Mouse (Mus musculus) hindbrain, embryonic 10.5 days (tissue): ENCODE measurements around the gene Nfia. TPM values are rescaled to one million over a fixed set of nuclear protein-coding genes. Genes with fewer than 3 reads are reported as not detected.

ENCODE experiments used
- DNase-seq: peaks from one replicate; pipeline ENCODE4 v3.0.0-alpha.2; 2017; ENCODE audit warnings: low spot score
- H3K27ac ChIP-seq: fragments of 300-500 bp; sonication (generic); 2 replicates; pipeline ENCODE4 v1.5.1; 2016; ENCODE audit warnings: mild to moderate bottlenecking, moderate library complexity
- H3K27me3 ChIP-seq: fragments of 300-500 bp; sonication (generic); 2 replicates; pipeline ENCODE4 v1.6.1; 2016; ENCODE audit warnings: mild to moderate bottlenecking; ENCODE audit not compliant: poor library complexity, insufficient read depth, severe bottlenecking
- H3K36me3 ChIP-seq: fragments of 300-500 bp; sonication (generic); 2 replicates; pipeline ENCODE4 v1.6.1; 2016; ENCODE audit warnings: mild to moderate bottlenecking, moderate library complexity
- H3K4me1 ChIP-seq: fragments of 300-500 bp; sonication (generic); replicated peaks from 2 replicates; pipeline ENCODE4 v1.6.1; 2016; ENCODE audit warnings: mild to moderate bottlenecking
- H3K4me3 ChIP-seq: fragments of 300-500 bp; sonication (generic); 2 replicates; pipeline ENCODE4 v1.5.1; 2016; ENCODE audit warnings: mild to moderate bottlenecking, moderate library complexity
- H3K9me3 ChIP-seq: fragments of 300-500 bp; sonication (generic); 2 replicates; pipeline ENCODE4 v1.6.1; 2016; ENCODE audit warnings: mild to moderate bottlenecking, moderate library complexity
- WGBS: fragments of 180-500 bp; shearing (Covaris S2); methylation state at CpG from one replicate; pipeline ENCODE4 v1.1.7; 2016; 5-methylcytosine and 5-hydroxymethylcytosine counted together
- polyA plus RNA-seq: library from polyadenylated mRNA; unstranded; fragments of >200 nt; fragmentation: Nextera tagmentation; extraction: Ambion mirVana; gene quantifications from 2 replicates; pipeline ENCODE4 v1.2.1, GENCODE M21; 2016

Nfia gene
- polyA plus RNA-seq, 1 experiment from 2014 or later, result 17.5 TPM

- H3K9me3 ChIP-seq, result no peaks in the 10 kb centered on the region
- H3K27ac ChIP-seq, result no peak overlapping the region
- WGBS, result 83% methylated on average over 7 of the region's 7 CpGs
- H3K27me3 ChIP-seq, result no peaks in the 10 kb centered on the region
- no peak for DNase-seq
- H3K36me3 ChIP-seq, result no peaks in the 10 kb centered on the region
- no peak overlapping the region for H3K4me3 ChIP-seq
- H3K4me1 ChIP-seq, result peaks cover 12% of the 10 kb centered on the region
Observed at GRCm38 (mm10) chr4:97879696-97880095, 107.2 kb downstream of the Nfia start.

GRCm38 (mm10) chr4:97880120-97881055, 107.9 kb downstream of the Nfia start:
- Histone ChIP-seq H3K36me3 (no peaks in the 10 kb centered on the region), H3K27ac (no peak overlapping the region), H3K9me3 (no peaks in the 10 kb centered on the region), H3K4me1 (peaks cover 8% of the 10 kb centered on the region), H3K27me3 (no peaks in the 10 kb centered on the region), H3K4me3 (no peak overlapping the region)
- 88% methylated on average over 9 of the region's 9 CpGs for WGBS
- DNase-seq, result no peak

- H3K27ac ChIP-seq, result no peak overlapping the region
- DNase-seq, result no peak
- H3K4me3 ChIP-seq, result no peak overlapping the region
- H3K27me3 ChIP-seq, result no peaks in the 10 kb centered on the region
- no peaks in the 10 kb centered on the region for H3K36me3 ChIP-seq
- H3K4me1 ChIP-seq, result peaks cover 1% of the 10 kb centered on the region
- H3K9me3 ChIP-seq, result no peaks in the 10 kb centered on the region
- 94% methylated on average over 5 of the region's 5 CpGs for WGBS
Observed at GRCm38 (mm10) chr4:97885574-97885973, 113.0 kb downstream of the Nfia start.

GRCm38 (mm10) chr4:97886220-97886619, 113.7 kb downstream of the Nfia start:
- 88% methylated on average over 5 of the region's 5 CpGs for WGBS
- H3K4me3 ChIP-seq, result no peak overlapping the region
- H3K27ac ChIP-seq, result no peak overlapping the region
- H3K4me1 ChIP-seq, result no peaks in the 10 kb centered on the region
- H3K27me3 ChIP-seq, result no peaks in the 10 kb centered on the region
- DNase-seq, result no peak
- no peaks in the 10 kb centered on the region for H3K9me3 ChIP-seq
- H3K36me3 ChIP-seq, result no peaks in the 10 kb centered on the region

DNA sequence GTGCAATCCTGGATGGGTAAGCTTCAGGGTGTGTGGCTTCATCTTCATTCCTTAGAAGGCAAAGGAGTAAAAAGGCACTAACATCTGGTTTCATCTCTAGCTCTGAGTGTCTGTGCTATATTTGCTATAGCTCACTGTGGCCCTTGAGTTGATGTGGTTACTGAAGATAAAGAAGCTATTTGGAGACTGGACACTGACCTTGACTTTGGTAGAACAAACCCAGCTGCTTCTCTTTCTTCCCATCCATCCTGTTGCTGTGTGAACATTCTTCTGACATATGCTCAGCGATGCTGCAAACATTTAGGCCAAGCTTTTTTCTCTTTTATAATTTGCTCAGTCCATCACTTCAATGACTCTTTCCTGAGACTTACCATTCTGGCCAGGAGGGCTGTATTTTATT, 114.7 kb downstream of the Nfia start:
- 91% methylated on average over 1 of the region's 1 CpGs for WGBS
- Histone ChIP-seq H3K36me3 (no peaks in the 10 kb centered on the region), H3K27ac (no peak overlapping the region), H3K9me3 (no peaks in the 10 kb centered on the region), H3K27me3 (no peaks in the 10 kb centered on the region), H3K4me3 (no peak overlapping the region), H3K4me1 (0 out of 2 replicates have a peak, but pooled peaks cover 2% of the 10 kb centered on the region)
- no peak for DNase-seq

DNA sequence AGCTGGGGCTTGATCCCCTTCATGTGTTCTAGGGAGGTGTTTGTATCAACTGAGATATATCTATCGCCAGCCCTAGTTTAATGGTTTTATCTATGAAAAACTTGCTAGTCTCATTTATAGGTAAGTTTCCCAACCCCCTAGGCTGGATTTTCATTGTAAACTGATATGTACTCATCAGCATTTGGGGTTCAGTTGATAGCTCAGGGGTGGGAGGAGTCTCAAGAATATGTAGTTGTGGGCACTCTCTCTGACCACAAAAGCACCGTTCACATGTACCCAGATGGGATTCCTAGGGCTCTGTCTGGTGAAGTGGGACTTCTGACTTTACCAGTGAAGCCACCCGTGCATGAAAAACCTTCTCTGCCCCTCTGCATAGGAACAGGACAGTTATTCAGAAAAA, 118.5 kb downstream of the Nfia start:
- WGBS, result 80% methylated on average over 3 of the region's 3 CpGs
- no peaks in the 10 kb centered on the region for H3K27me3 ChIP-seq
- H3K9me3 ChIP-seq, result no peaks in the 10 kb centered on the region
- 0 out of 2 replicates have a peak, but pooled peaks cover 1% of the 10 kb centered on the region for H3K36me3 ChIP-seq
- 0 out of 2 replicates have a peak, but pooled peaks cover 2% of the 10 kb centered on the region for H3K4me1 ChIP-seq
- H3K4me3 ChIP-seq, result no peak overlapping the region
- DNase-seq, result no peak
- no peak overlapping the region for H3K27ac ChIP-seq

DNA sequence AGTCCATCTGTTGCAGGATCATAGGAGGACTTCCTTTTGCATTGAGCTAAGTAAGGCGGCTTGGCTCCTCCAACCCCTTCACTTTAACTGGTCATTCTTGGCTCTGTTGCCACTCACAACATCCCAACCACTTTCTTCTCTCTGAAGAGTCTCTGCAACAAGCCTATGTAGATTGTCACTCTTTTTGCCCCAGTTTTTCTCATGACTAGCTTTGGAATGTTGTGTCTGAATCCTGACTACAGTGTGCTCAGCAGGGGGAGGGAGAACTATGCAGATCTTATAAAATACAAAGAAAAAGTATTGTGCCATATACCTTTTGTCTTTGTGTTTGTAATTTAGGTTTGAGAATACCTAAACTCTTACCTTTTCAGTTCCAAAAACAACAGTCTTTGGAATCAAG, 119.1 kb downstream of the Nfia start:
- Histone ChIP-seq H3K36me3 (0 out of 2 replicates have a peak, but pooled peaks cover 5% of the 10 kb centered on the region), H3K4me3 (no peak overlapping the region), H3K4me1 (0 out of 2 replicates have a peak, but pooled peaks cover 2% of the 10 kb centered on the region), H3K27me3 (no peaks in the 10 kb centered on the region), H3K9me3 (no peaks in the 10 kb centered on the region), H3K27ac (no peak overlapping the region)
- WGBS, result 87% methylated on average over 1 of the region's 1 CpGs
- no peak for DNase-seq

GRCm38 (mm10) chr4:97893915-97894884, 121.7 kb downstream of the Nfia start:
- Histone ChIP-seq H3K9me3 (no peaks in the 10 kb centered on the region), H3K4me3 (no peak overlapping the region), H3K27ac (no peak overlapping the region), H3K4me1 (0 out of 2 replicates have a peak, but pooled peaks cover 2% of the 10 kb centered on the region), H3K36me3 (0 out of 2 replicates have a peak, but pooled peaks cover 5% of the 10 kb centered on the region), H3K27me3 (no peaks in the 10 kb centered on the region)
- DNase-seq, result no peak
- WGBS, result 87% methylated on average over 10 of the region's 10 CpGs

- H3K4me3 ChIP-seq, result no peak overlapping the region
- H3K36me3 ChIP-seq, result 0 out of 2 replicates have a peak, but pooled peaks cover 5% of the 10 kb centered on the region
- WGBS, result 95% methylated on average over 5 of the region's 5 CpGs
- no peak overlapping the region for H3K27ac ChIP-seq
- no peaks in the 10 kb centered on the region for H3K9me3 ChIP-seq
- DNase-seq, result no peak
- H3K27me3 ChIP-seq, result no peaks in the 10 kb centered on the region
- 0 out of 2 replicates have a peak, but pooled peaks cover 2% of the 10 kb centered on the region for H3K4me1 ChIP-seq
Observed at GRCm38 (mm10) chr4:97895940-97896339, 123.4 kb downstream of the Nfia start.

GRCm38 (mm10) chr4:97900256-97900944, 127.9 kb downstream of the Nfia start:
- DNase-seq, result no peak
- Histone ChIP-seq H3K4me1 (no peaks in the 10 kb centered on the region), H3K27ac (no peak overlapping the region), H3K27me3 (no peaks in the 10 kb centered on the region), H3K9me3 (no peaks in the 10 kb centered on the region), H3K36me3 (0 out of 2 replicates have a peak, but pooled peaks cover 5% of the 10 kb centered on the region), H3K4me3 (no peak overlapping the region)
- 85% methylated on average over 12 of the region's 12 CpGs for WGBS

DNA sequence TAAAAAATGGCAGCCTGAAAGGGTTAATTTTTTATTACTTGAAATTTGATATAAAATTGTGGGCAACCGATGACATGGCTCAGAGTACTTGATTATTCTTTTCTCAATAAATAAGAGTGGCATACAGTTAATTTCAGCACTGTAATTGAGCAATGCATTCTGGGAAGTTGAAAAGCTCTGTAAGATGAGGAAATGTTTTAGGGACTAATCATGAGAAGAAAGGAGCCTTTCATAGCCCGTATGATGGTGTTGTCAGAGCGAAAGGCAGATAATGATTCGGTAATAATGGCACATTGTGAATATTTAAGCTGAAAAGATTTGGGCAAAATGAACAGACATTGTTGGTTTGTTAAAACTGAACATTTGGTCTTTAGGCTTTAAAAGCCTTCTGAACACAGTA, 133.3 kb downstream of the Nfia start:
- Histone ChIP-seq H3K9me3 (no peaks in the 10 kb centered on the region), H3K27ac (no peak overlapping the region), H3K27me3 (no peaks in the 10 kb centered on the region), H3K4me1 (no peaks in the 10 kb centered on the region), H3K36me3 (no peaks in the 10 kb centered on the region), H3K4me3 (no peak overlapping the region)
- WGBS, result 75% methylated on average over 4 of the region's 4 CpGs
- DNase-seq, result no peak

DNA sequence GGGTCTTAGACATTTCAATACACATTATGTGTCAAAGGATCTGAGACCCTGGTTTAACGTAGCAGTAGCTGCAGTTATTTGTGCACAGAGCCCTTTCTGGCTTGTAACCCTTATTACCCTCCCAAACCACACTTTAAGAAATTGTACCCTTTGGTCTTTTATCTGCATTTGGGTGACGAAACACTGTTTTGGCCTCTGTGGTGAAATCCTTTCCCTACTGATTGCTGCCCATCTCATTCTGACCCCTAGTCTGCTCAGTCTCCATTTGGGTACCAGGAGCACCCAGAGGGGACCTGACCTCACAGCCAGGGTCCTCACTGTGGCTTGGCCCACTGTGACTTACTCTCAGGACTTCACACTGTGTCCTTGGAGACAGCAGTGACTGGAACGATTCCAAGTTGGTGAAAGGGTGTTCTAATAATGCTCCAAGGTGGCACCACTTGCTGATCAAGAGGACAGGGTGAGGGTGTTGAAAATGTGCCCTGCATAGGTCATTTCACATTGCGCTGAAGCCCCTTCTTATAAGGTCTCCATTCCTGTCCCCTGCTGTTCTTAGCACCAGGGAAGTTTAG, 136.1 kb downstream of the Nfia start:
- no peaks in the 10 kb centered on the region for H3K36me3 ChIP-seq
- no peaks in the 10 kb centered on the region for H3K4me1 ChIP-seq
- H3K27ac ChIP-seq, result no peak overlapping the region
- WGBS, result 75% methylated on average over 4 of the region's 4 CpGs
- DNase-seq, result no peak
- no peaks in the 10 kb centered on the region for H3K9me3 ChIP-seq
- H3K4me3 ChIP-seq, result no peak overlapping the region
- H3K27me3 ChIP-seq, result no peaks in the 10 kb centered on the region
